Mouse (Mus musculus): ENCODE measurements around the gene Natd1.

Natd1 gene

GRCm38 (mm10) chr11:60914491-60914890 lies at the start of gene Natd1:
TSS of gene Natd1 (minus strand) at chr11:60914750.
- DNase-seq = no peak

DNA sequence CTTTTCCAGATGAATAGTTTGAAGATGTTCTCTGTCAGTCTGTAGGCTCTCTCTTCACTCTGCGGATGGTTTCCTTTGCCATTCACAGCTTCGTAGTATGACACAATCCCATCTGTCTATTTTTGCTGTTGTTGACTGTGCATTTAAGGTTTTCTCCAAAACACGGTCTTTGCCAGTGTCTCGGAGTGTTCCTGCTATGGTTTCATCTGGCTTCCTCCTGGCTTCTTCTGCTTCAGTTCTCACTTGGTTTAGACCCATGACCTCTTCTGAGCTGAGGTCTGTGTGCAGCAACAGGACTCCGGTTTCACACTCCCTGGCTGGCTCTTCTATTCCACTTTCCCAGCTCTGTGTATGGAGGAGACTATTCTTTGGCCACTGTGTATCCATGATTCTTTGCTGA lies 48.2 kb upstream of the Natd1 start:
- no peak for DNase-seq

DNA sequence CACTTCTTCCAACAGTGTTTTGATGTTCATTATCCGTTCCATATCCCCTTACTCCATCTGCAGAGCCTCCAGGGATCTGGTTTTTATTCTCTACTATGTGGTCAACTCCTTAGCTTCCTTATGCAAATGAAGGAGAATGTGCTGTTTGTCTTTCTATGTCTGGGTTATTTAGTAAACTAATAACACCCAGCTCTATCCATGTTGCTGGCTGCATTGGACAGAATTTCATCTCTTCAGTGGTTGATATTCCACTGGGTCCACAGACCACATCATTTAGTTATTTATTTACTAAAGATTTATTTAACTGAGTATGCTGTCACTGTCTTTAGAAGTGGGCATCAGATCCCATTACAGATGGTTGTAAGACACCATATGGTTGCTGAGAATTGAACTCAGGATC lies 46.6 kb upstream of the Natd1 start:
- DNase-seq = no peak

GRCm38 (mm10) chr11:60958948-60959347 lies 44.4 kb upstream of the Natd1 start:
- no peak for DNase-seq

DNA sequence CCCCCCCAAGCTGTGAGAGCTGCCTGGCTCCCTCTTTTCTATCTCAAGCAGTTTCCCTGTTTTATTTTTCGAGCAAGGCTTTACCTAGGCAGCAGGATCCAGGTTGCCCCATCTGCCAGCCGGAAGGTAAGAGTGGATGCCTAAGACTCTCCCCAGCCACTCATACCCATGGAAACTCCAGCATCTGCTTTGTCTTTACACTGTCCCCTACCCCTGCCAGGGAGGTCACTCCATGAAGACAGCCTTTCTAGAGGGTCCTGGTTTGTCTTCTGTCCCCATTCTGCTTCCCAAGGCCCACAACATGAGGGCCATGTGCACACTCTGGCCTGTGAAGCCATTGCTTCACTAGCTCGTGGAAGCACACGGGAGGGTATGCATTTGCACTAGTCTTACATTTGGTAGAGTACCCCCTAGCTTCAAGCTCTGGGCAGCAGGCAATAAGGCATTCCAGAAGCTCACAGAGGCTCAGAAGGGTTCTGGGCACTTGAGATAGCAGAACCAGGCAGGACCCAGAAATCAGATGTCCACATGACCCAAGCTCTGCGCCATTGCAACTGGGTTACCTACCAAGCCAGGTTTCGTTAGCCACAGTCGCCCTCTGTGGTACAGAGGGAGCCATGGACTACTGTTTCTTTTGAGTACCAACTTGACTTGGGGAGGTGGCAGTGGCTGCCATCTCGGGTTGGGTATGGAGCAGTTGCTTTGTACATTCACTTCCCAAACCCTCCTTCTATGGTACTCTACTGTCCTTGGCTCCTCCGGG lies 41.3 kb upstream of the Natd1 start:
- no peak for DNase-seq

- DNase-seq = no peak
Measured at GRCm38 (mm10) chr11:60954255-60955104, 39.9 kb upstream of the Natd1 start.

GRCm38 (mm10) chr11:60953803-60954202 lies 39.3 kb upstream of the Natd1 start:
- peak; percentile 90 for DNase-seq

- no peak for DNase-seq
Measured at GRCm38 (mm10) chr11:60952986-60953385, 38.4 kb upstream of the Natd1 start.

DNA sequence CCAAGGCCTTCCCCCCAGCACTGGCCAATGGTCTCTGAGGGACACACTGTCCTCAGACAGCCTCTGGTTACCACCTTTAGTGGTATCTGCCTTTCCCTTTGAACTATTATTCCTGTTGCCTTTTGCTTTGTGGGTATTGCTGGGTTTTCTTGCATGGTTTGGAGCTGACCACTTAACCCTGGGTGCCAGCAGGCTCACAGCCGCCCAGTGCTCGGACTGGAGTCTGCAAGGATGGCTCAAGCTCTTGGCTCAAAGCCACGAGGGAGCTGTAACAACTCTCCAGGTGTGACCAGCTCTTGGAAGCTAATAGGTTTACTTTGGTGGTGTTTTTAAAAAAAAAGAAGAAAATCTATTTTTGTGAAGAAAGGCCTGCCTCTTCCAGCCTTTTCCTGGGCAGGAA lies 37.8 kb upstream of the Natd1 start:
- no peak for DNase-seq

DNA sequence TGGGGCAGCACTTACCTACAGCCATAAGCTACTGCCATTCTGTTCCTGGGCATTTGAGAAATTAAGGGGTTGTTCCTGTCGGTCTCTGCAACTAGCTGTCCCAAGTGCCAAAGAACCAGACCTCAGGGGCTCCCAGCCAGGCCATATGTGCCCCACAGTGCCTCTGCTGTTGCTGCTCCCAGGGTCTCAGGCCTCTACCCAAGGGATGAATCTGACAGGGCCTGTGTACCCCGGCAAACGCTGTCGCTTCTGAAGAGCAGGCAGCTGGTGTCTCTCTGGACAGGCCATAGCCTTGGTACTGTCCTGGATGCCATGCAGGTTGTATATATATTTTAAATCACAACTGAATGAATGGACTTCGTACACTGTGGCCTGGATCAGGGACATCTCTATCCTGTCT lies 37.3 kb upstream of the Natd1 start:
- no peak for DNase-seq

- DNase-seq = no peak
Measured at GRCm38 (mm10) chr11:60945003-60945402, 30.5 kb upstream of the Natd1 start.

GRCm38 (mm10) chr11:60942263-60943015 lies 27.9 kb upstream of the Natd1 start:
- DNase-seq = peak; percentile 43

DNA sequence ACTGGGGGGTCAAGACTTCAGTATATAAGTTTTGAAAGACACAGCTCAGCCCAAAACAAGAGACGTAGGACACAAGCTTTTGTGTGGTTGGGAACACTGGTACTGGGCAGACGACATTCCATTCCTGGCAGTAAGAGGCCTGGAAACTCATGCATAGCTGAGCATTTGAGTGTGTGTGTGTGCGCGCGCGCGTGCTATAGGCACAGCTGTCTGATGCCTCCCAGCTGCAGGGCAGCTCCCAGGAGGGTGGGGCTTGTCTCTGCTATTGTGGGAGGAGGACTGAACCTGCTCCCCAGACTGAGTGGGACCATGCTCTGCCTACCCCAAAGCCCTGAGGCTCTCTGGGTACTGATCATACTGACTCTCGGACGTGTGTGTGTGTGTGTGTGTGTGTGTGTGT lies 26.8 kb upstream of the Natd1 start:
- DNase-seq = no peak

GRCm38 (mm10) chr11:60940501-60940900 lies 26.0 kb upstream of the Natd1 start:
- DNase-seq = no peak

- no peak for DNase-seq
Measured at GRCm38 (mm10) chr11:60939487-60939886, 24.9 kb upstream of the Natd1 start.

GRCm38 (mm10) chr11:60937611-60938010 lies 23.1 kb upstream of the Natd1 start:
- no peak for DNase-seq

DNA sequence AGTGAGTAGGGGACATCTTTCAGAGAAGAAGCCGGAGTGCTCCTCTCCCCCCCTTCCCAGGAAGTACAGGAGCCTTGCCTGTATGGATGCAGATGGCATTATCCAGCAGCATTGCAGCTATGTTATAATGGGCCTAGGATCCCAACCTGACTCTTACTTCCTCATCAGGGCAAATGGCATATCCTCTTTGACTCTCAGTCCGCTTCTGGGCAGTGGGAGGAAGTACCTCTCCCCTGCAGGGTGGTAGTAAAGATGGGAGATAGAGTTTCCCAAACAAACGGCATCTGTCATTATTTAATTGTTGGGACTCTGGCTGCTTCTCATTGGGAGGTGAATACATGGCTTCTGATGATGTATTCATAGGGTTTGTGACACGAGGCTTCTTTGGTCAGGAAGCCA lies 21.4 kb upstream of the Natd1 start:
- no peak for DNase-seq

- DNase-seq = peak; percentile 73
Measured at GRCm38 (mm10) chr11:60935326-60935974, 20.9 kb upstream of the Natd1 start.

DNA sequence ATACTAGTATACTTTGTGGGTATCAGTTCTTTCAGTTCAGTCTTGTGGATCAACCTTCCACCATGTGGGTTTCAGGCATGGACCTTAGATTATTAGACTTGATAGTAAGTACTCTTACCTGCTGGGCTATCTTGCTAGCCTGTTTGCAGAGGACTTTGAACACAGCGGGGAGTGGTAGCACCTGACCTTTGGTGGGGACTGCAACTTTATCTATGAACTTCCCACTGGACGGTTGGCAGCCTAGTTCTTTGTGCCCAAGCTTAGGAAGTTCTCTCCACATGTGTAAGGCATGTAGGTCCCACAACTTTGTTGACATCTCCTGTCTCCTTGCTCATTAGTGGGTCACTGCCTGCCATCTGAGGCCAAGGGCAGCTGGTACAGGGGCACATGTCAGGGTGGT lies 20.2 kb upstream of the Natd1 start:
- DNase-seq = no peak

- peak; percentile 79 for DNase-seq
Measured at GRCm38 (mm10) chr11:60933178-60933930, 18.8 kb upstream of the Natd1 start.

- DNase-seq = no peak
Measured at GRCm38 (mm10) chr11:60932503-60933020, 18.0 kb upstream of the Natd1 start.
